Mouse (Mus musculus) urinary bladder, postnatal 14 days (tissue): Measurements from ENCODE around the gene Ncoa1.
"Not testable (repeated sequence)": the region's sequence is repeated elsewhere in the genome, so short reads cannot be mapped to it uniquely, and the experiment has no call there.

ENCODE experiments used
- DNase-seq: peaks from one replicate; pipeline ENCODE4 v3.0.0; 2021; ENCODE audit warnings: low spot score

Ncoa1 gene

DNA sequence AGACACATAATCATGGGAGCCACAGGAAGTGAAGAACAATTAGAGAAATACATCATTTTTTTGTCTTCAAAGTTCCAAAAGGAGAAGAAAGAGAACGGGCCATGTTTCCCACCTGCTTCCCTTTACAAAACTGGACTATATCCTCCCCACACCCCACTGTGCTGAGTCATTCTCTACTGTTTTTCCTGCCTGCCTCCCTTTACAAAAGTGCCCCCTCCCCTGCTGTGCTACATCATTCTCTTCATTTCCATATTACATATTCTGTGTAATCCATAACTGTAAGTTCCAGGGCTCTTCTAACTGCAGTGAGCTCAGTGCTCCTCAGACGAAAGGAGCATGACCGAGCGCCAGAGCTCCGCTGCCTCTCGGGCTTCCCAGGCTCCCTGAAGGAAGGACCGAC lies 80.8 kb downstream of the Ncoa1 start:
- no peak for DNase-seq

DNA sequence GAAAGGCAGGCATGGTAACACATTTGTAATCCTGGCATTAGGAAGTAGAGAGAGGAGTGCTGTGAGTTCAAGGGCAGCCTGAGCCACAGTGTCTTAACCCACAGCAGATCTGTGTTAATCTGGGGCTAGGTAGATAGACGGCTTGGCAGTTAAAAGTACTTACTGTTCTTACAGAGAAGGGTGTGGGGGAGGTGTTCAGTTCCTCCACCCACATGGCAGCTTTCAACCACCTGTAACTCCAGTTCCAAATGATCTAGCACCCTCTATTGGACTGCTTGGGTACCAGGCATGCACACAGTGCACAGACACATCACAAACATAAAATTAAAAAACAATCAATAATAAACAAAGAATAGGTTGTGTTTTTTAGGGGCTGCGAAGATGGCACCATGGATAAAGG lies 84.4 kb downstream of the Ncoa1 start:
- DNase-seq, result no peak

DNA sequence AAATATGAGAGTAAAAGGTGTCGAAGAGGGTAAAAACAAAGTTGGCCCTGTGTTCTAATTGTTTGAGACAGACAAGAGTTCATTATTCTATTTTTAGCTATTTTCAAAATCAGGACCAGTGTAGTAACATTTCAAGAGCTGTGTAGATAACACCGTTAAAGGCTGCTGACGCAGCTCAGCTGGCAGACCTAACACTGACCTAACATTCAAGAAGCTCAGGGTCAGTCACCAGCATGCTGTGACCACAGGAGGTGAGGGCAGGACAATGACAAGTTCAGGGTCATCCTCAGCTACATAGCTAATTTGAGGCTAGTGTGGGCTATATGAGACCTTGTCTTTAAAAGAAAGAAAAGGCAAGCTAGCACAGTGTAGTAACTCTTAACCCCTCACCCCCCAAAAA lies 84.9 kb downstream of the Ncoa1 start:
- no peak for DNase-seq

DNA sequence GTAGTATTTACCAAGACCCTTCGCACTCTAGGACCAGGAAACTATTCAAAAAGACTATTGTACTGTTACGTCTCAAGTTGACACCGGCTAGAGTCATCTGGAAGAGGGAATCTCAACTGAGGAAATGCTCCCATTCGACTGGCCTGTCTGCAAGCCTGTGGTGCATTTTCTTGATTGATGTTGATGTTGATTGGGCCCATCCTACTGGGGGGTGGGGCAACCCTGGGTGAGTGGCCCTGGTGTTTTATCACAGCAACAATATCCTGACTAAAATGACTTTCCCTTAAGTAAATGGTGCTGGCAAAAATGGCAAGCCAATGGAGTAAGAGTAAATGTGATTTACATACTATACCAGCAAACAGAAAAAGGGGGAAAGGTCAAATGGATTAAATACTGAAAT lies 85.7 kb downstream of the Ncoa1 start:
- no peak for DNase-seq

DNA sequence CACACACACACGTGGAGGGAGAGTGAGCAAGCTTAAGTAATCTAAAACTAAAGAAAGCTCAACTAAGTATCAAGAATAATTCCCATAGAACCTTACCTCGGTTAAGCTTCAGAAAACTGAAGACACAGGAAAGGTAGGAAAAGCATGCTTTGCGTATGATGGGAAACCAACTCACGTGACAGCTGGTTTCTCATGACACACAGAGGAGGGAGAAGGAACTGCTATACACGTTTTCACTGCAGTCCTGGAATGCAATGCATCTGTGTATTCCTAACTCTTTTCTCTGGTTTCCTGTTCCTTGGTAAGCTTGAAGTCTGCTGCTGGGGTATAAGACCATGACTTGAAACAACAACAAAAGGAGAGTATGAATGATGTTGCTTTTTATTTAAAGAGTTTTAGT lies 86.3 kb downstream of the Ncoa1 start:
- no peak for DNase-seq

DNA sequence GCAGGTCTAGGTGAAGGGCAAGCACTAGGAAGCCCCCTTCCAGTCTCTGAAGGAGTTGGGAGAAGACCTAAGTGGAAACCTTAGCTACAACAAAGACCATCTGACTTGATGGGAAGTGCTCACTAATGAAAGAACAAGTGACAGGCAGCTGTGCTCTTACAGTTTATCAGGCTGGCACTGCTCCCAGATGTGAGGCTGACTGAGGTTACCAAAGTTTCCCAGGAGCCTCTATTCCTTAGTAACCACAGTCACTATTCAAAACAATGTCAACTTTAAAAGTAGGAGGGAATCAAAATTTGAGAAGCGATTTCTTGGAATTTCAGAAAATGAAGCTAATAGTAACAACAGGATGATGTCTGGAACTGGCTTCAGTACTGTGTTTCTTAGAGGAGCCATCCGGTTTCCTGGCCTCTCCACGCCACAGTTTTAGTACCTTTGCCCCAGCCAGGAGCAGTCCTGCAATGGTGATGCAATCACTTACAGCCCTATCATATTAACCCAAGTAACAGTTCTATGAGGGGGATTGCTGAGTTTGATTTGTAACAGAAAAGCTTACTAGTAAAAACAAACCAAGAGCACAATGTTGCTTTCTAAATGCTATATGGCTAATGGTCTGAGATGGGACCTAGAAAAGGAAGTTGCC lies 90.8 kb downstream of the Ncoa1 start:
- DNase-seq, result no peak

DNA sequence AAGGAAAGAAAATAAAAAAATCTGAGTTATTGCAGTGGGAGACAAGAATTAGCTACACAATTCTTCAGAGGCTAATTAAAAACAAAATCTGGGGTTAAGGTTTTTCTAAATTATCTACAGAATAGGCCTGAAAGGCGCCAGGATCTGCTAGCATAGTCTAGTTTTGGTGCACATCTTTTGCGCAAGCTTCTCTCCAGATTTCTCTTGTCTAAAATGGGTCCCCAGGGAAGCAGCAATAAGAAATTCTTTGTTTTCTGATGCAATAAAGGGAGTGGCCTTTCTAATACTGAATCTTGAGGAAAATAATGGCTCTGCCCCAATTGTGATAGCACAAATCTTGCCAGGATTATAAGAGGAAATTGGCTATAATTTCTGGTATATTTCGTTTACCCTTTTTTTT lies 93.9 kb downstream of the Ncoa1 start:
- no peak for DNase-seq

DNA sequence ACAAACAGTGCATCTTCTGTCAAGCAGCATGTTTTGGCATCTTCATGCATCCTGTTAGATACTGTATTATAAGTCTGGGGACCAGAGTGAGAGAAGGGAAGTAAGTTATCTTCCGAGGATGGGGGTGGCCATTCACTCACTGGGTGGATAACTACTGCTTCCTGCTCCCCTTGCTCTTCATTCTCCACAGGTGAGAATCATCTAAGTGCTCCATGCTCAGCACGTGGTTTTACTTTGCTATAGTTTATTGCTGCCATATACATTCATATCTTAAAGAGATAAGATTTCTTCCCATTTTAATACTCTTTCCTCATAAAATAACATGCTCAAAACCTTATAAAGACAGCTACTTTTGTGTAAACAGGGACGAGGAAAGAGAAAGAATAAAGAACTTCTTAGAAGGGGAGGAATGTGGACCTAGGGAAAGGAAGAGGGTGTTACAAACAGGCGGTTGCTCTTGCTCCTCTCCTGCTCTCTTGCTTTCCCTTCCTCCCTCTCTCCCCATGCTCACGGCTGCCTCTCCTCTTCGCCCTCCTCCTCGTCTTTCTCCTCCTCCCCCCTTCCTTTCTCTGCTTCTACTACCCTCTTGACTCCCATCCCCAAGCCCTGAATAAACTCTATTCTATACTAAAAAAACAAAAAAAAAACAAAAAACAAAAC lies 97.6 kb downstream of the Ncoa1 start:
- DNase-seq, result no peak

DNA sequence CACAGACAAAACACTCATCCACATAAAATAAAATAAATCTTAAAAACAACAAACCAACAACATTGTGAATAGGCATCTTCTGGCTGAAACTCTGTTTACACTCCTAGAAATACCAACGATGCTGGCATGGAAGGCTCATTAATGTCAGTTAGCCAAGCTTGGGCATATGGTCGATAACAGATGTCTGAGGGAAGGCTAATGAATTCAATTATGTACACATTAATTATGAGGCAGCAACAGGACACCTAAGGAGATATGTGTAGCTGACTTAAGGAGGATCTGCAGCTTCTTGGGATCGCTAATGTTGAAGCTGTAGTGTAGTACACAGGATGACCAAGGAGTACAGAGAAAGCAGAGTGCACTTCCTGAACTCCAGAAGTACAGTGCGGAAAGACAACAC lies 100.5 kb downstream of the Ncoa1 start:
- no peak for DNase-seq

DNA sequence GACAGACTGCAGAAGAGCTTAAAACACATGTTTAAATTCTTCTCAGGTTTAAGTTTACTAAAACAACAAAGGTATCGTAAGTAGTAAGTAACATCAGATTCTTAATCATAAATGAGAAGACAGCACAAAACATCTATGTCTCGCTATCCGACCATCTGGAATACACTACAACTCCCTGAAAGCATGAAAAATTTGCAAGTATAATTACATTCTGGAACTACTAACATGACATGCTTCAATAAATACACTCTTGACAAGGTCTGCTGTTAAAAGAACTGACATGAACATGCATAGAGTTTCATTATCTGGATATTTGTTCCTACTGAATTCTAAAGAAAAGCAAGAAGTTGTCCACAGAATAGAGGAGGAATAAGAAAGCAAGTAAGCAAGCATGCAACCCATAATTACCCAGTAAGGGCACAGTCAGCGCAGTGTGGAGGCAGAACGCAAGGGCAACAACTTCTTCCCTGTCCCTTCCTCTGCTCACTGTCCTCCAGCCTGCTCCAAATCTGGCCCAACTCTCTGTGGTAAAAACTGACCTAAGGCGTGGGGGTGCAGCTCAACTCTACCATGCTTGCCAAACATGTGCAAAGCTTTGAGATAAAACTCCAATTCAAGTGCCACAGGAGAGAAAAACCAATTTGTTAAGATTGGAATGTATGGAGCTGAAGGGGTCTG lies 102.0 kb downstream of the Ncoa1 start:
- DNase-seq, result no peak

DNA sequence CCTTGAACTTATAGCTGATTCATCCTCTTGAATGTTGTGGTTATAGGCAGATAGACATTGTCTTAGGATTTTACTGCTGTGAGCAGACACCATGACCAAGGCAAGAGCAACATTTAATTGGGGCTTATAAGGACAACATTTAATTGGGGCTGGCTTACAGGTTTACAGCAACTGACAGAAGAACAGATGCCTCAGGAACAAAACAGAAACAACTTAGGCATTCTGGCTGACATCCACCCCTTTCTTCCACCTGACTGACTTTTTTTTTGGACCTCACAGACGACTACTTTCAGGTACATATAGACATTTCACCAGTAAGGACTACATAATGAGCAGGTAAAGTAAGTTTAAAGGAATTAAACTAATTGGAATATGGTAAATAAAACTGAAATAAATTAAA lies 105.6 kb downstream of the Ncoa1 start:
- no peak for DNase-seq

DNA sequence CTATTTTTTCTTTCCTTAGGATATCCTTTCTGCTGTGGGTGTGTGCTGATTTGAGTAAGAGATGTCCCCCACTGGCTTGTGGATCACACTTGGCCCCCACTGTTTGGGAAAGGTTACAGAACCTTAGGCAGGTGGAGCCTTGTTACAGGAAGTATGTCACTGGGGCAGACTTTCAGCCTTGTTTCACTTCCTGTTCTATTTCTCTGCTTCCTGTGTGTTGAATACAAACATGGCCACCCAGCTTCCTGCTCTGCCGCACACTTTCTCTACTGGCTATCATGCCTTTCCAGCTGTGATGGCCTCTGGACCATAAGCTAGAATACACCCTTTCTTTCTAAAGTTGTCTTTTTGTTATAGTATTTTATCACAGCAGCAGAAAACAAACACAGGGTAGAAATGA lies 111.0 kb downstream of the Ncoa1 start:
- DNase-seq, result no peak

DNA sequence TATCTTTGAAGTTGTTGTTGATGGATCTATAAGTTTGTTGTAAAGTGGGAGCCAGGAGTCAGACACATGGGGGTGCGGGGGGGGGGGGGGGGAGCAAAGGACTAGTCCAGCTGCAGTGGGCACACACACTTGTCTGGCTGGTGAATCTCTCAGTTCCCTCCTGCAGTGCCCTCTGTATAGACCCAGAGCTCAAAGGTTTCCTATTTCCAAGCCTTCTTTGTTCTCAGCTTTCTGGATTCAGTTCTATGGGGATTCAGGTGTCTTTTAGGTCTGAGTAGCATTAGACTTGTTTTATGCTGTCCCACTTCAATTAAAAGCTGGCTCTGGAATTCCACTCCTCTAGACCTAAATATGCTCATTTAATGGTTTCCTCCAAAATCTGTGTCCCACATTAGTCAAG lies 117.5 kb downstream of the Ncoa1 start:
- DNase-seq, result no peak

DNA sequence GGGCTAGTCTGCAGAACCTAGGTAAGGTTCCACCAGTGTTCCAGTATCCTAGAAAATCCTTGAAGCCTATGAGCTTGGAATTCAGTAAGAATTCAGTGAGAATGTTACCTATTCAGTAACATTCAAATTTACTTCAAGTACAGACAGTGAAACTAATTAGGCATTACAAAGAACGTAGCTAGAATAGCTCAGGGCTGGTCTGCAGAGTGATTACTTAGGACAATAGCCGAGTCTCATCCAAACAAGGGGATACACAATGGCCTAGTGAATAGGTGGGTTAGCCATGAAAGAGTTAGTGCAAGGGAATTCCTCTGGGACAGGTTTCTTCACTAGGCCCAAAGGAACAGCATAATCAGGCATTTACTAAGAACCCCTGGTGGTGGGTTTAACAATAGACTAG lies 118.3 kb downstream of the Ncoa1 start:
- DNase-seq, result not testable (repeated sequence)

DNA sequence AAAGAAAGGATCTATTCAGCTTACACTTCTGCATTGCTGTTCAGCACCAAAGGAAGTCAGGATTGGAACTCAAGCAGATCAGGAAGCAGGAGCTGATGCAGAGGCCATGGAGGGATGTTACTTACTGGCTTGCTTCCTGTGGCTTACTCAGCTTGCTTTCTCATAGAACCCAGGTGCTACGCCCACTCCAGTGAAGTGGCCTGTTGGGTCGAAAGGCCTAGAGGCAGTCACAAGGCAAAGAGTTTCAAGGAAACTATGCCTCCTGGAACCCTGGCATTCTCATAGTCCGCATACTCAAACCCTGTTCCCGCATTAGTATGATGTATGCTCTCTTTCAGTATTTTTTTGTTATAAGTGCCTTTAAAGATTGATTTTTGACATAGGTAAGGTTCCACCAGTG lies 118.9 kb downstream of the Ncoa1 start:
- no peak for DNase-seq

DNA sequence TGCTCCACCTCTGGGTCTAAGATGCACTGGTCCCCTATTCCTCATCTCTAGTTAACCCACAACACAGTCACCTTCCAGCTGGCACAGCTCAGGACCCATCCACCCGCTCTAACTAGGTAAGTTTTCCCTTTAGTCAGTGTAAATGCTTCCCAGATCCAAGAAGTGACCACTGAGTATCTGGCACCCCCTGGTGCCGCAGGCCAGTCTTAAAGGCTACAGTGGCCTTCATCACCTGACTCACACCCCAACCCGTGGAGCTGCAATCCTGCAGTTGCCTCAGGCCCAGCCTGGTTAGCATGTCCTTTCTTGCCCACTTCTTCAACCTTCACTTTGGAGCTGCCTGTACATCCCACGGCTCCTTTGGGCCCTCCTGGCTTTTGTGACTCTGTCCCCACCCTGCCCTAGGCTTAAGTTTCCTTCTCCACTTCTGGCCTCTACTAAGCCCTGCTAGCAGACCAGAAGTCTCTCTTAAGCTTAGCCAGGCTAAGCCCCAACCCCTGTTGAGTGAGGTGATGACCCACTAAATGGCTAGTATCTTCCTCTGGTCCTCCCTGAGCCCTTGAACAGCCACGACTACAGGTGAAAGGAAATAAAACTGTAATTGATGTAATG lies 120.0 kb downstream of the Ncoa1 start:
- peak; percentile 29 for DNase-seq

DNA sequence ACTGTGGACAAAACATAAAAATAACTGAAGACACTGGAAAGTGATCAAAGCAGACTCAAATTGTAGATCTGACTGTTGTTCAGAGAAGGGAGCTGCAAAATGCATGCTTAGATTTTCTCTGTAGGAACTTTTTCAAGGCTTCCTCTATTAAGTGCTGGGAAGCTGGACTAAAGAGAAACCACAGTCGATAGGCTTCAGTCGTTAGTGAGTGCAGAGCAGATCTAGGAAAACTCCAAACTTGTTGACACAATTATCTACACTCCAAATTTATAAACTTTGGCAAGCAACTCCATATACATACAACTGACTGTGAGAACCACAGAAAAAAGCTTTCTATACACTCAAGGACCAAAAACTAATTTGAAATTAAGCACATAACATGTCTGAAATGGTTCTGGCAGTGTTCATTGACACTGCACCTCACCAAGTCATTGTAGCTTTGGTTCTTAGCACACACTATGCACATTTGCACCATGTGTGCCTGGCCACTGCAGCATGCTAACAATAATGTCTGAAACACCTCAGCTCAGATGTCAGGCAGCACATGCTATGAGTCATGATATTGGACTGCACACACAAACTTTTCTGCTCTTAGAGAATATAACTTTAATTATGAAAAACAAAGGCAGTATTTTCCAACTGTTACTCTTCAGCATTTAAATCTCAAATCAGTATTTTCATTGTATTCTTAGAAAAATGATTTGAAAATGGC lies 121.8 kb downstream of the Ncoa1 start:
- no peak for DNase-seq

DNA sequence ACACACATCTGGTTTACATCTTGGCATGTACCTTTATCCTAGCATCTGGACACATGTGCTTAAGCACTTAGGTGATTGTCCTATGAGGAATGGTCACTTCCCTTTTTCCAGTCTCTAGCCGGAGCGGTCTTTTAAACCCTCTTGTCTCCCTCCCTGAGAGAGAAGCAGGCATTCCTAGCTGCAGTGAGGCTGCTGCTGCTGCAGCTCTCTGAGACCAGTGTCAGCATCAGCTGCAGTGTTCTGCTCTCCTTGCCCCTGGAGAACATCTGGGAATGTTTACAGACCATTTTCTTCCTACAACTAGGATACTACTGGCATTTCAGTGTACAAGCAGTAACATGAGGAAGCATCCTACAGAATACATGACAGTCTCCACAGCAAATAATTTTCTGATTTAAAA lies 133.8 kb downstream of the Ncoa1 start:
- no peak for DNase-seq

DNA sequence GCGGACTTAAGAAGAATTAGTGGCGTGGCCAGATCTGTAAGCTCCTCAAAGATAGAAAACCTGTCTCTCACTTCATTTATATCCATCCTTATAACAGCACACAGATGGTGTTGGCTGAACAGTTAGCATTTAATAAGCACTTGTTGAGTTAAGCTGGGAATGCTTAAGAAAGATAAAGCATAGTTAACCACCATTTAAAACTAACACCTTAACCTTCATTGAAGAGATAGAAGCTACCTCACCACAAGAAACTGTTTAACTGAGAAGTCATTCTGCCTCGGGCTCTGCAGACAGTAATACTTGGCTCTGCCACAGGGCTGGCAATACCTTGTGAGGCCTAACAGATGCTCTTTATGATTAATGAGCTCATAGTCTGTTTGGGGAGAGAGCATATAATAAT lies 134.9 kb downstream of the Ncoa1 start:
- no peak for DNase-seq

DNA sequence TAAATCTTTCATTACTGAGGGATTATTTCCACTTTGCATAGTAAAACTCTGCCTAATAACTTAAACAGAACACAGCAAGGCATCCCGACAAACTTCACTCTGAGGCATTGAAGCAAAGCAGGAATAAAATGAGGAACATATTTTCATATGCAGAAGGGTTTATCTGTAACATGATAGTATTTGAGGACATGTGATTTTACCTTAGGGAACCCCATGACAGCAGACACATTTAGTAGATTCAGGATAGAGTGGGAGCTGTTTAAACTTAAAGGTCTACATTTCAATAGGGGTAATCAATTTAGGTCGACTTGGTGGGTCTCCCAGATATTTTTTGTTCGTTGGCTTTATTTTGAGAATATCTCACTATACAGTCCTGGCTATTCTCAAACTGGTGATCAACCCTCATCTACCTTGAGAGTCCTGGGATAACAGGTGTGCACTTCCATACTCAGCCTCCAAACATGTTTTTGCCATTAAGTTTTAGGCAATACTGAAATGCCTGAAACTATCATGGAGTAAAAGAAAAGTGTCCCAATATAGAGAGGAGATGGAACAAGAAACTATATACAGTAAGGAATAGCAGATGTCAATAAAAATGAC lies 136.6 kb downstream of the Ncoa1 start:
- DNase-seq, result no peak

DNA sequence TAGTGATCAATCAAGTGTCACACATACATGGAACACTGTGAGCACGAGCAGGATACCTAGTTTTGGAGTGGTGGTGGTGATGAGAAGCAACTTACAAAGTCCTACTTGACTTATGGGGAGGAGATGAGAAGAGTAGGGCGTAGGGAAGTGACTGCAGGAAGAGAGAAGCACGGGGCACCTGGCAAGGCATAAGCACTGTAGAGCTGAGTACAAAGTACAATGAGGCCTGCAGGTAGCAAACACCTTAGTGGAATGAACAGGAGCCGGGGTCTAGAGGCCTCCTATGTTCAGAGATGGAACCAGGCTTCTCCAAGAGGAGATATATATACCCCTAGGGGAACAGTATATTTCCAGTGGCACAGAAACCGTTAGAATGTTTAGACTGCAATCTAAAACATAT lies 153.4 kb downstream of the Ncoa1 start:
- DNase-seq, result no peak

DNA sequence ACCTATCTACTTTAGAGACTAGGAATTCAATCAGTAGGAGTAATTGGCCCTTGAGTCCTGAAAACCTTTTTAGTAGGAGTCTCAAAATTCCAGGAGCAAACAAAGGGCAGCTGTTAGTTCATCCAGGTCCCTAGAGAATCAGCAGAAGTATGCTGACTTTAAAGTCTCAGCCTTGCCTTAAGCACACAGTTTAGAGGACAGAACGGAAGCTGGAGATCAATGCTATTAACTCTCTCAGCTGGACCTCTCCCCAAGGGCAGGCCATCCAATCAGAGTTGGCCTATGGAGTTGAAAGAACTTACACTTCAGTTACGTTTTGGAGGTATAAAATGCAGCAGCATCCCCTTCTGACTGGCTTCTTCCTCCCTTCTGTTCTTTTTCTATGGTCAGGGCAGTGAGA lies 154.8 kb downstream of the Ncoa1 start:
- no peak for DNase-seq
